Comparison of ENCODE assay signal across 20 mouse cellular contexts in genomic region chr3:108902038-108902437, GRCm38 (mm10). TPM values are rescaled to one million over a fixed set of nuclear protein-coding genes. Genes with fewer than 3 reads are reported as not detected.
DNase-seq lines count a peak whose midpoint lies in the region; ATAC-seq and TF ChIP-seq lines count a peak whose summit lies in the region.
"Had no signal": no experiment of that assay in that cellular context is flagged by ENCODE, and none has a peak within 500 bp of the region (broad histone marks: within the 10 kb centered on the region; RNA-seq: fewer than 3 reads in every experiment).

No protein-coding gene starts in this region.

- no peaks in the 10 kb centered on the region for H3K4me1 ChIP-seq in hindbrain, embryonic 13.5 days (replicated peaks)
- H3K4me1 ChIP-seq in hindbrain, embryonic 16.5 days (ENCODE audit: control insufficient read depth, insufficient read depth, low read depth, low read length) = no peaks in the 10 kb centered on the region
- H3K4me1 ChIP-seq in midbrain, postnatal 0 days (ENCODE audit: insufficient read depth, low read length) = no peaks in the 10 kb centered on the region
- no peaks in the 10 kb centered on the region for H3K4me1 ChIP-seq in midbrain, embryonic 10.5 days
- peaks cover 35% of the 10 kb centered on the region for H3K4me1 ChIP-seq in bone marrow macrophage, adult 2 months (ENCODE audit: control insufficient read depth, insufficient read depth, low read length)
- H3K4me1 ChIP-seq in forebrain, embryonic 15.5 days = no peaks in the 10 kb centered on the region
- H3K4me1 ChIP-seq: heart, embryonic 10.5 days; kidney, embryonic 15.5 days; midbrain, embryonic 12.5 days; neural tube, embryonic 12.5 days had no signal

- H3K27me3 ChIP-seq in hindbrain, embryonic 13.5 days = no peaks in the 10 kb centered on the region
- H3K27me3 ChIP-seq in hindbrain, embryonic 16.5 days (replicated peaks; ENCODE audit: control insufficient read depth, insufficient read depth, low read length) = no peaks in the 10 kb centered on the region
- no peaks in the 10 kb centered on the region for H3K27me3 ChIP-seq in midbrain, postnatal 0 days (ENCODE audit: insufficient read depth, low read length)
- no peaks in the 10 kb centered on the region for H3K27me3 ChIP-seq in midbrain, embryonic 10.5 days (ENCODE audit: low read depth, poor library complexity, severe bottlenecking)
- H3K27me3 ChIP-seq in forebrain, embryonic 15.5 days = no peaks in the 10 kb centered on the region
- H3K27me3 ChIP-seq: kidney, embryonic 15.5 days; midbrain, embryonic 12.5 days; neural tube, embryonic 12.5 days had no signal

- no peak overlapping the region for H3K27ac ChIP-seq in hindbrain, embryonic 13.5 days
- H3K27ac ChIP-seq in hindbrain, embryonic 16.5 days (ENCODE audit: low read depth, low read length) = no peak overlapping the region
- H3K27ac ChIP-seq in midbrain, postnatal 0 days (ENCODE audit: low read depth, low read length) = no peak overlapping the region
- H3K27ac ChIP-seq in midbrain, embryonic 10.5 days (replicated peaks) = no peak overlapping the region
- peak overlapping the region; percentile 86 for H3K27ac ChIP-seq in bone marrow macrophage, adult 2 months (ENCODE audit: insufficient read depth, low read depth, low read length)
- H3K27ac ChIP-seq in forebrain, embryonic 15.5 days (replicated peaks) = no peak overlapping the region
- H3K27ac ChIP-seq: heart, embryonic 10.5 days; kidney, embryonic 15.5 days; midbrain, embryonic 12.5 days; neural tube, embryonic 12.5 days had no signal

- DNase-seq in midbrain, postnatal 0 days (ENCODE audit: low spot score) = no peak
- DNase-seq in midbrain, embryonic 10.5 days (ENCODE audit: low spot score) = no peak
- no peak for DNase-seq in thymus, postnatal 14 days
- DNase-seq: cerebellum, adult 9-10 months; heart, postnatal 4 days; right cerebral cortex, adult 18-20 months; thymus, adult 2 months had no signal

- 56% methylated on average over 2 of the region's 2 CpGs for WGBS in hindbrain, embryonic 13.5 days
- WGBS in hindbrain, embryonic 16.5 days = 52% methylated on average over 2 of the region's 2 CpGs
- 57% methylated on average over 2 of the region's 2 CpGs for WGBS in midbrain, postnatal 0 days
- WGBS in midbrain, embryonic 10.5 days = 56% methylated on average over 2 of the region's 2 CpGs
- WGBS in forebrain, embryonic 15.5 days = 55% methylated on average over 2 of the region's 2 CpGs

- peaks cover 53% of the 10 kb centered on the region for H3K36me3 ChIP-seq in hindbrain, embryonic 13.5 days
- H3K36me3 ChIP-seq in hindbrain, embryonic 16.5 days (ENCODE audit: control insufficient read depth, insufficient read depth, low read length) = peaks cover 24% of the 10 kb centered on the region
- peaks cover 28% of the 10 kb centered on the region for H3K36me3 ChIP-seq in midbrain, postnatal 0 days (ENCODE audit: insufficient read depth, low read length)
- peaks cover 74% of the 10 kb centered on the region for H3K36me3 ChIP-seq in midbrain, embryonic 10.5 days
- H3K36me3 ChIP-seq in forebrain, embryonic 15.5 days = peaks cover 42% of the 10 kb centered on the region

- no peak for TF ChIP-seq POLR2A in bone marrow macrophage, adult 2 months (IDR thresholded peaks at IDR 0.05; ENCODE audit: borderline replicate concordance, low read depth, low read length)

- H3K9ac ChIP-seq in hindbrain, embryonic 13.5 days = no peak overlapping the region
- no peak overlapping the region for H3K9ac ChIP-seq in hindbrain, embryonic 16.5 days (ENCODE audit: low read depth, low read length)
- no peak overlapping the region for H3K9ac ChIP-seq in midbrain, postnatal 0 days (replicated peaks; ENCODE audit: low read length, poor library complexity, severe bottlenecking)
- no peak overlapping the region for H3K9ac ChIP-seq in forebrain, embryonic 15.5 days (replicated peaks)
- H3K9ac ChIP-seq: kidney, embryonic 15.5 days; midbrain, embryonic 12.5 days; neural tube, embryonic 12.5 days had no signal

- H3K4me2 ChIP-seq in hindbrain, embryonic 13.5 days = no peak overlapping the region
- H3K4me2 ChIP-seq in hindbrain, embryonic 16.5 days (ENCODE audit: low read length) = no peak overlapping the region
- no peak overlapping the region for H3K4me2 ChIP-seq in midbrain, postnatal 0 days (ENCODE audit: low read depth, low read length, poor library complexity, severe bottlenecking)
- H3K4me2 ChIP-seq in forebrain, embryonic 15.5 days (replicated peaks) = no peak overlapping the region
- H3K4me2 ChIP-seq: kidney, embryonic 15.5 days; midbrain, embryonic 12.5 days; neural tube, embryonic 12.5 days had no signal

- ATAC-seq in hindbrain, embryonic 13.5 days (ENCODE audit: low FRiP score) = 0 out of 2 replicates have a peak, but pooled peaks have one; percentile 28
- no peak for ATAC-seq in hindbrain, embryonic 16.5 days
- ATAC-seq in midbrain, postnatal 0 days (ENCODE audit: low FRiP score) = no peak
- no peak for ATAC-seq in erythroid progenitor cell, adult 5-6 weeks (replicated peaks; ENCODE audit: low FRiP score, poor library complexity, severe bottlenecking)
- no peak for ATAC-seq in forebrain, embryonic 15.5 days (replicated peaks)

- H3K9me3 ChIP-seq in hindbrain, embryonic 13.5 days = no peaks in the 10 kb centered on the region
- no peaks in the 10 kb centered on the region for H3K9me3 ChIP-seq in hindbrain, embryonic 16.5 days (ENCODE audit: control insufficient read depth, low read length)
- no peaks in the 10 kb centered on the region for H3K9me3 ChIP-seq in midbrain, postnatal 0 days (ENCODE audit: low read length)
- no peaks in the 10 kb centered on the region for H3K9me3 ChIP-seq in midbrain, embryonic 10.5 days (replicated peaks)
- H3K9me3 ChIP-seq in forebrain, embryonic 15.5 days = no peaks in the 10 kb centered on the region
- H3K9me3 ChIP-seq: heart, embryonic 10.5 days; kidney, embryonic 15.5 days; midbrain, embryonic 12.5 days; neural tube, embryonic 12.5 days had no signal

- H3K4me3 ChIP-seq in hindbrain, embryonic 13.5 days = no peak overlapping the region
- no peak overlapping the region for H3K4me3 ChIP-seq in hindbrain, embryonic 16.5 days (ENCODE audit: low read length)
- no peak overlapping the region for H3K4me3 ChIP-seq in midbrain, postnatal 0 days (ENCODE audit: low read depth, low read length)
- H3K4me3 ChIP-seq in midbrain, embryonic 10.5 days = no peak overlapping the region
- H3K4me3 ChIP-seq in bone marrow macrophage, adult 2 months (ENCODE audit: insufficient read depth, low read length) = no peak overlapping the region
- H3K4me3 ChIP-seq in forebrain, embryonic 15.5 days = no peak overlapping the region
- H3K4me3 ChIP-seq: erythroblast, embryonic 14.5 days; heart, embryonic 10.5 days; kidney, embryonic 15.5 days; midbrain, embryonic 12.5 days; neural tube, embryonic 12.5 days had no signal

- TF ChIP-seq CTCF in midbrain, postnatal 0 days (IDR thresholded peaks at IDR 0.05) = peak; percentile 32
- no peak for TF ChIP-seq CTCF in bone marrow macrophage, adult 2 months (IDR thresholded peaks at IDR 0.05; ENCODE audit: low read depth, low read length)

RNA-seq across cellular contexts. Expression of gene Prpf38b, which starts 9.5 kb away (rescaled TPM):
- 67.6 and 70.4 TPM in 2 replicates for polyA plus RNA-seq in hindbrain, embryonic 13.5 days (2015; fragmentation: Nextera tagmentation; extraction: Ambion mirVana)
- polyA plus RNA-seq in hindbrain, embryonic 16.5 days (2015; fragmentation: Nextera tagmentation; extraction: Ambion mirVana) = 48.9 and 50.6 TPM in 2 replicates
- 33.5 and 36.9 TPM in 2 replicates for total RNA-seq in midbrain, postnatal 0 days (2014; rRNA removed)
- polyA plus RNA-seq in midbrain, postnatal 0 days (2015; fragmentation: Nextera tagmentation; extraction: Ambion mirVana) = 32.5 and 42.2 TPM in 2 replicates
- 67.2 and 68.3 TPM in 2 replicates for polyA plus RNA-seq in midbrain, embryonic 10.5 days (2016; fragmentation: Nextera tagmentation; extraction: Ambion mirVana)
- 198 and 227 TPM in 2 replicates for polyA plus RNA-seq in bone marrow macrophage, adult 2 months (2012; ENCODE audit: insufficient read depth, insufficient read length, missing spikeins)
- total RNA-seq in erythroid progenitor cell, adult 5-6 weeks (2015; ENCODE audit: low replicate concordance) = 106 and 128 TPM in 2 replicates
- total RNA-seq in erythroid progenitor cell, adult 5-6 weeks (2017; ENCODE audit: low replicate concordance) = 197 and 285 TPM in 2 replicates
- 60.7 and 66.9 TPM in 2 replicates for polyA plus RNA-seq in forebrain, embryonic 15.5 days (2015; fragmentation: Nextera tagmentation; extraction: Ambion mirVana)

RNA-seq across cellular contexts. Expression of gene Fndc7, which starts 12.2 kb away (rescaled TPM):
- 0.09 TPM in 1 of 2 replicates, not detected in the other for polyA plus RNA-seq in hindbrain, embryonic 13.5 days (2015; fragmentation: Nextera tagmentation; extraction: Ambion mirVana)
- polyA plus RNA-seq in hindbrain, embryonic 16.5 days (2015; fragmentation: Nextera tagmentation; extraction: Ambion mirVana) = 0.05 and 0.06 TPM in 2 replicates
- total RNA-seq in midbrain, postnatal 0 days (2014; rRNA removed) = not detected in 2 replicates
- 0.09 TPM in 1 of 2 replicates, not detected in the other for polyA plus RNA-seq in midbrain, postnatal 0 days (2015; fragmentation: Nextera tagmentation; extraction: Ambion mirVana)
- 0.06 TPM in 1 of 2 replicates, not detected in the other for polyA plus RNA-seq in midbrain, embryonic 10.5 days (2016; fragmentation: Nextera tagmentation; extraction: Ambion mirVana)
- polyA plus RNA-seq in bone marrow macrophage, adult 2 months (2012; ENCODE audit: insufficient read depth, insufficient read length, missing spikeins) = 0.51 and 1.0 TPM in 2 replicates
- total RNA-seq in erythroid progenitor cell, adult 5-6 weeks (2015; ENCODE audit: low replicate concordance) = not detected in 2 replicates
- not detected in 2 replicates for total RNA-seq in erythroid progenitor cell, adult 5-6 weeks (2017; ENCODE audit: low replicate concordance)
- not detected in 2 replicates for polyA plus RNA-seq in forebrain, embryonic 15.5 days (2015; fragmentation: Nextera tagmentation; extraction: Ambion mirVana)
- polyA plus RNA-seq: erythroblast, embryonic 14.5 days; kidney, embryonic 15.5 days; limb, embryonic 11.5 days; midbrain, embryonic 12.5 days had no signal

RNA-seq across cellular contexts. Expression of gene Henmt1, which starts 37.6 kb away (rescaled TPM):
- polyA plus RNA-seq in hindbrain, embryonic 13.5 days (2015; fragmentation: Nextera tagmentation; extraction: Ambion mirVana) = 1.4 and 2.4 TPM in 2 replicates
- polyA plus RNA-seq in hindbrain, embryonic 16.5 days (2015; fragmentation: Nextera tagmentation; extraction: Ambion mirVana) = 3.7 and 3.8 TPM in 2 replicates
- total RNA-seq in midbrain, postnatal 0 days (2014; rRNA removed) = 1.3 and 2.3 TPM in 2 replicates
- polyA plus RNA-seq in midbrain, postnatal 0 days (2015; fragmentation: Nextera tagmentation; extraction: Ambion mirVana) = 2.2 and 2.6 TPM in 2 replicates
- polyA plus RNA-seq in midbrain, embryonic 10.5 days (2016; fragmentation: Nextera tagmentation; extraction: Ambion mirVana) = 0.62 and 0.67 TPM in 2 replicates
- not detected in 2 replicates for polyA plus RNA-seq in bone marrow macrophage, adult 2 months (2012; ENCODE audit: insufficient read depth, insufficient read length, missing spikeins)
- total RNA-seq in erythroid progenitor cell, adult 5-6 weeks (2015; ENCODE audit: low replicate concordance) = not detected in 2 replicates
- not detected in 2 replicates for total RNA-seq in erythroid progenitor cell, adult 5-6 weeks (2017; ENCODE audit: low replicate concordance)
- polyA plus RNA-seq in forebrain, embryonic 15.5 days (2015; fragmentation: Nextera tagmentation; extraction: Ambion mirVana) = 1.2 and 1.6 TPM in 2 replicates
- total RNA-seq: heart, postnatal 4 days had no signal
- polyA plus RNA-seq: erythroblast, embryonic 14.5 days; liver, embryonic 16.5 days had no signal

RNA-seq across cellular contexts. Expression of gene Gm9857, which starts 38.2 kb away (rescaled TPM):
- not detected in 2 replicates for polyA plus RNA-seq in hindbrain, embryonic 13.5 days (2015; fragmentation: Nextera tagmentation; extraction: Ambion mirVana)
- polyA plus RNA-seq in hindbrain, embryonic 16.5 days (2015; fragmentation: Nextera tagmentation; extraction: Ambion mirVana) = not detected in 2 replicates
- not detected in 2 replicates for total RNA-seq in midbrain, postnatal 0 days (2014; rRNA removed)
- polyA plus RNA-seq in midbrain, postnatal 0 days (2015; fragmentation: Nextera tagmentation; extraction: Ambion mirVana) = not detected in 2 replicates
- not detected in 2 replicates for polyA plus RNA-seq in midbrain, embryonic 10.5 days (2016; fragmentation: Nextera tagmentation; extraction: Ambion mirVana)
- not detected in 2 replicates for polyA plus RNA-seq in bone marrow macrophage, adult 2 months (2012; ENCODE audit: insufficient read depth, insufficient read length, missing spikeins)
- not detected in 2 replicates for total RNA-seq in erythroid progenitor cell, adult 5-6 weeks (2015; ENCODE audit: low replicate concordance)
- total RNA-seq in erythroid progenitor cell, adult 5-6 weeks (2017; ENCODE audit: low replicate concordance) = not detected in 2 replicates
- 0.75 and 0.78 TPM in 2 replicates for polyA plus RNA-seq in forebrain, embryonic 15.5 days (2015; fragmentation: Nextera tagmentation; extraction: Ambion mirVana)
- total RNA-seq: heart, postnatal 4 days; layer of hippocampus, postnatal 25 days had no signal
- polyA plus RNA-seq: erythroblast, embryonic 14.5 days; heart, embryonic 10.5 days; kidney, embryonic 15.5 days; limb, embryonic 11.5 days; liver, embryonic 16.5 days; midbrain, embryonic 12.5 days; neural tube, embryonic 12.5 days had no signal
